Mouse (Mus musculus) embryonic fibroblast, embryonic 13.5 days (primary cell): ENCODE measurements around the gene Maml3.

ENCODE experiments used
- CTCF ChIP-seq: IDR thresholded peaks from 2 replicates; pipeline ENCODE4 v1.5.1; 2011; ENCODE audit warnings: mild to moderate bottlenecking, control low read depth, low read length, moderate library complexity, borderline replicate concordance; ENCODE audit not compliant: insufficient read depth
- POLR2A ChIP-seq: IDR thresholded peaks from 2 replicates; pipeline ENCODE4 v1.6.1; 2011; ENCODE audit warnings: low read depth, mild to moderate bottlenecking, control low read depth, low read length, moderate library complexity

- TF ChIP-seq CTCF (no peak), POLR2A (no peak)
Observed at GRCm38 (mm10) chr3:51700731-51701280, 404.1 kb downstream of the Maml3 start.
